Mouse (Mus musculus) kidney, postnatal 0 days (tissue): Measurements from ENCODE around the gene Snx15. TPM values are rescaled to one million over a fixed set of nuclear protein-coding genes. Genes with fewer than 3 reads are reported as not detected.

Experiments used
- ATAC-seq: fragments of 200-750 bp; cut with Nextera tagmentation; replicated peaks from 2 replicates; pipeline ENCODE4 v1.8.0; 2017; ENCODE audit warnings: low read depth, moderate number of reproducible peaks, moderate TSS enrichment, moderate library complexity; ENCODE audit not compliant: low FRiP score
- DNase-seq: peaks from one replicate; pipeline ENCODE4 v3.0.0-alpha.2; 2016; ENCODE audit warnings: low spot score
- H3K27ac ChIP-seq: fragments of 300-500 bp; sonication (generic); 2 replicates; pipeline ENCODE4 v1.5.1; 2014; ENCODE audit warnings: mild to moderate bottlenecking
- H3K27me3 ChIP-seq: fragments of 300-500 bp; sonication (generic); 2 replicates; pipeline ENCODE4 v1.6.1; 2014; ENCODE audit warnings: low read length, mixed read lengths; ENCODE audit not compliant: insufficient read depth
- H3K36me3 ChIP-seq: fragments of 300-500 bp; sonication (generic); 2 replicates; pipeline ENCODE4 v1.6.1; 2014; ENCODE audit warnings: low read length, mixed read lengths; ENCODE audit not compliant: insufficient read depth
- H3K4me1 ChIP-seq: fragments of 300-500 bp; sonication (generic); replicated peaks from 2 replicates; pipeline ENCODE4 v1.6.1; 2014; ENCODE audit warnings: antibody characterized with exemption, low read length, mixed read lengths; ENCODE audit not compliant: insufficient read depth
- H3K4me2 ChIP-seq: fragments of 300-500 bp; sonication (generic); 2 replicates; pipeline ENCODE4 v1.6.1; 2014; ENCODE audit warnings: mild to moderate bottlenecking, low read length, moderate library complexity, mixed read lengths
- H3K4me3 ChIP-seq: fragments of 300-500 bp; sonication (generic); replicated peaks from 2 replicates; pipeline ENCODE4 v1.5.1; 2014; ENCODE audit warnings: low read depth, low read length
- H3K9ac ChIP-seq: fragments of 300-500 bp; sonication (generic); 2 replicates; pipeline ENCODE4 v1.6.1; 2014; ENCODE audit warnings: low read depth, low read length
- H3K9me3 ChIP-seq: fragments of 300-500 bp; sonication (generic); replicated peaks from 2 replicates; pipeline ENCODE4 v1.6.1; 2016; ENCODE audit warnings: low read length, inconsistent platforms, mixed read lengths
- CTCF ChIP-seq: IDR thresholded peaks from 2 replicates; pipeline ENCODE4 v1.5.1; 2016; ENCODE audit warnings: antibody characterized with exemption, low read depth, mild to moderate bottlenecking, moderate library complexity
- WGBS: fragments of 180-500 bp; shearing (Covaris S2); extraction: QIAGEN DNeasy Blood & Tissue Kit; methylation state at CpG from one replicate; pipeline ENCODE4 v1.1.7; 2014; 5-methylcytosine and 5-hydroxymethylcytosine counted together
- polyA plus RNA-seq: library from polyadenylated mRNA; unstranded; fragments of >200 nt; fragmentation: Nextera tagmentation; extraction: Ambion mirVana; gene quantifications from 2 replicates; pipeline ENCODE4 v1.2.1, GENCODE M21; 2015

Gene Snx15
- polyA plus RNA-seq, 1 experiment from 2014 or later, result 26.5 TPM

DNA sequence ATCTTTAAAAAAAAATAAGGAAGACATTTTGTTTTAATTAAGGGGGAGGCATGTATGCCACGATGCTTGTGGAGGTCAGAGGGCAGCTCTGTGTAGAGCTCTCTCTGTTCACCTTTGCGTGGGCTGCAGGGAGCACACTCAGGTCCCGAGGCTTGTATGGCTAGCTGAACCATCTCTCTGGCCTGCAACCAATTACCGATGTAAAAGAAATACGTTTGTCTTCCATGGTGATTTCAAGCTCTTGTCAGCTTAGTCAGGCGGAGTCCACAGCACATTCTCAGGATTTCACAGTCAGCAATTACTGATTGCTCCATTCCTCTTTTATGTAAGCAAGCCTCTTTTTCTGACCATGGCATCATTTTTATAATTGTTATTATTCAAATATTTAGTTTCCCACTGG lies 26.9 kb downstream of the Snx15 start:
- no peak for ATAC-seq
- Histone ChIP-seq H3K4me3 (no peak overlapping the region), H3K27me3 (no peaks in the 10 kb centered on the region), H3K27ac (no peak overlapping the region), H3K4me1 (no peaks in the 10 kb centered on the region), H3K9ac (no peak overlapping the region), H3K36me3 (no peaks in the 10 kb centered on the region), H3K4me2 (no peak overlapping the region), H3K9me3 (no peaks in the 10 kb centered on the region)
- WGBS, result 58% methylated on average over 6 of the region's 6 CpGs
- no peak for TF ChIP-seq CTCF
- no peak for DNase-seq

- 81% methylated on average over 3 of the region's 3 CpGs for WGBS
- Histone ChIP-seq H3K9me3 (no peaks in the 10 kb centered on the region), H3K9ac (no peak overlapping the region), H3K4me1 (no peaks in the 10 kb centered on the region), H3K4me2 (no peak overlapping the region), H3K27me3 (no peaks in the 10 kb centered on the region), H3K27ac (no peak overlapping the region), H3K36me3 (0 out of 2 replicates have a peak, but pooled peaks cover 3% of the 10 kb centered on the region), H3K4me3 (no peak overlapping the region)
- TF ChIP-seq CTCF, result no peak
- DNase-seq (no peak), ATAC-seq (no peak)
These were observed 30.3 kb downstream of the Snx15 start for GRCm38 (mm10) chr19:6097847-6098246.

DNA sequence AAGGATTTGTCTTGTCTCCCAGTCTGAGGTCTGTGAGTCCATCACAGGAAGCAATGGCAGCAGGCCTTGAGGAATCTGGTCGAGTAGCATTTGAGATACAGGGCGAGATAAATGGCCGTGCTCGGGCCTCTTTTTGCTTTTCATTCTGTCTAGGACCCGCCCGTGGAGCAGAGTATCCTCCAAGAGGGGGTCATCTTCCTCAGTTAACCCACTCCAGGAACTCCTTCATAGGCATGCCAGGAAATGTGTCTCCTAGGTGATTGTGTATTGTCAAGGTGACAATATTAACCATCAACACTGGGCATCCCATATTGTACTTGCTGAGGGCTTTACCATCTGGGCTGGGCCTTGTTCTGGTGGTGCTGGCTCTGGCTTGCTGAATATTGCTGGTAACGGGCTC lies 34.0 kb downstream of the Snx15 start, which contains the start of gene AC131692.1:
Gene AC131692.1, plus strand, starts transcription at position 301 of the 400 bp plus-strand sequence.
- Histone ChIP-seq H3K4me2 (no peak within 1 kb of the TSS), H3K4me1 (no peaks in the 10 kb centered on the region), H3K36me3 (peaks cover 20% of the 10 kb centered on the region; the same call in 1 of the 2 replicates), H3K9ac (no peak within 1 kb of the TSS), H3K9me3 (no peaks in the 10 kb centered on the region), H3K27ac (no peak within 1 kb of the TSS), H3K27me3 (no peaks in the 10 kb centered on the region), H3K4me3 (no peak within 1 kb of the TSS)
- TF ChIP-seq CTCF, result no peak
- 85% methylated on average over 7 of the region's 7 CpGs for WGBS
- DNase-seq (no peak), ATAC-seq (no peak)

- Histone ChIP-seq H3K4me3 (no peak overlapping the region), H3K9ac (no peak overlapping the region), H3K36me3 (peaks cover 17% of the 10 kb centered on the region), H3K4me2 (no peak overlapping the region), H3K27ac (no peak overlapping the region), H3K9me3 (no peaks in the 10 kb centered on the region), H3K4me1 (0 out of 2 replicates have a peak, but pooled peaks cover 4% of the 10 kb centered on the region), H3K27me3 (no peaks in the 10 kb centered on the region)
- ATAC-seq (no peak), DNase-seq (no peak)
- TF ChIP-seq CTCF, result no peak
- 92% methylated on average over 13 of the region's 13 CpGs for whole genome bisulfite sequencing
These were observed 39.3 kb downstream of the Snx15 start for GRCm38 (mm10) chr19:6088841-6089240.

GRCm38 (mm10) chr19:6085417-6085879 lies 42.7 kb downstream of the Snx15 start:
- peak overlapping the region; percentile 48 for H3K9ac ChIP-seq
- peak overlapping the region; percentile 70 for H3K27ac ChIP-seq
- no peaks in the 10 kb centered on the region for H3K9me3 ChIP-seq
- under 1% methylated on average over 17 of the region's 17 CpGs for WGBS
- peaks cover 26% of the 10 kb centered on the region for H3K36me3 ChIP-seq
- no peaks in the 10 kb centered on the region for H3K27me3 ChIP-seq
- peak overlapping the region; percentile 70 for H3K4me3 ChIP-seq
- no peak for TF ChIP-seq CTCF
- ATAC-seq (peak; percentile 78), DNase-seq (peak; percentile 92)
- peak overlapping the region; percentile 85 for H3K4me2 ChIP-seq
- 0 out of 2 replicates have a peak, but pooled peaks cover 6% of the 10 kb centered on the region for H3K4me1 ChIP-seq

GRCm38 (mm10) chr19:6084478-6085248 lies 43.4 kb downstream of the Snx15 start, which contains the start of the genes Zfpl1 and Cdca5:
Gene Zfpl1 (minus strand): TSS chr19:6084956.
Gene Cdca5 (plus strand): TSS chr19:6084983.
- H3K4me3 ChIP-seq, result peak within 1 kb of the TSS; percentile 70
- H3K4me2 ChIP-seq, result peak within 1 kb of the TSS; percentile 92
- no peaks in the 10 kb centered on the region for H3K9me3 ChIP-seq
- WGBS, result under 1% methylated on average over 58 of the region's 58 CpGs
- ATAC-seq (peak; percentile 88), DNase-seq (peak; percentile 98)
- no peaks in the 10 kb centered on the region for H3K27me3 ChIP-seq
- H3K27ac ChIP-seq, result peak within 1 kb of the TSS; percentile 70
- peaks cover 28% of the 10 kb centered on the region for H3K36me3 ChIP-seq
- no peak for TF ChIP-seq CTCF
- H3K4me1 ChIP-seq, result 0 out of 2 replicates have a peak, but pooled peaks cover 6% of the 10 kb centered on the region
- H3K9ac ChIP-seq, result peak within 1 kb of the TSS; percentile 75
